Mouse (Mus musculus) lung, postnatal 0 days (tissue): ENCODE results near the gene Tagap.
"Not testable (repeated sequence)": the region's sequence is repeated elsewhere in the genome, so short reads cannot be mapped to it uniquely, and the experiment has no call there.

Experiments used
- CTCF ChIP-seq: IDR thresholded peaks from 2 replicates; pipeline ENCODE4 v1.5.1; 2016; ENCODE audit warnings: antibody characterized with exemption, mild to moderate bottlenecking
- EP300 ChIP-seq: IDR thresholded peaks from 2 replicates; pipeline ENCODE4 v1.6.1; 2016; ENCODE audit warnings: antibody characterized with exemption, mild to moderate bottlenecking, control low read depth

- not testable (repeated sequence) for TF ChIP-seq EP300, CTCF
These were observed 6.3 kb downstream of the Tagap start for GRCm38 (mm10) chr17:7932121-7932520.
